Mouse (Mus musculus) cerebellum, adult 2 months (tissue): ENCODE data around the gene Rnf5. TPM values are rescaled to one million over a fixed set of nuclear protein-coding genes. Genes with fewer than 3 reads are reported as not detected.

Experiments used
- DNase-seq, 2 experiments: peaks; one replicate each; pipeline ENCODE4 v3.0.0; 2021
- H3K27ac ChIP-seq: fragments of 200-500 bp; 2 replicates; pipeline ENCODE4 v1.5.1; 2012; ENCODE audit warnings: low read length, control low read depth, inconsistent platforms; ENCODE audit not compliant: insufficient read depth
- H3K27me3 ChIP-seq: fragments of 200-500 bp; 2 replicates; pipeline ENCODE4 v1.6.1; 2012; ENCODE audit warnings: inconsistent platforms, mild to moderate bottlenecking, low read length, moderate library complexity; ENCODE audit not compliant: control insufficient read depth, insufficient read depth
- H3K4me1 ChIP-seq: fragments of 200-500 bp; 2 replicates; pipeline ENCODE4 v1.6.1; 2011; ENCODE audit warnings: low read length; ENCODE audit not compliant: control insufficient read depth, insufficient read depth
- H3K4me3 ChIP-seq: fragments of 200-500 bp; replicated peaks from 2 replicates; pipeline ENCODE3; 2011; ENCODE audit warnings: mild to moderate bottlenecking, low read depth, low read length, control low read depth; ENCODE audit not compliant: insufficient read depth
- CTCF ChIP-seq: fragments of 200-500 bp; IDR thresholded peaks from 2 replicates; pipeline ENCODE4 v1.5.1; 2011; ENCODE audit warnings: low read depth, mild to moderate bottlenecking, control low read depth, low read length, moderate library complexity, borderline replicate concordance; ENCODE audit not compliant: insufficient read depth
- POLR2A ChIP-seq: fragments of 200-500 bp; IDR thresholded peaks from 2 replicates; pipeline ENCODE4 v1.6.1; 2011; ENCODE audit warnings: low read length, control low read depth, borderline replicate concordance; ENCODE audit not compliant: insufficient read depth
- WGBS: fragments of 180-500 bp; shearing (Covaris S2); methylation state at CpG from one replicate; pipeline ENCODE4 v1.1.7; 2018; 5-methylcytosine and 5-hydroxymethylcytosine counted together
- polyA plus RNA-seq: library from polyadenylated mRNA; depleted of rRNA; stranded (reverse); fragments of >200 nt; gene quantifications from 2 replicates; pipeline ENCODE4 v1.2.3, GENCODE M21; 2012

Gene Rnf5
- polyA plus RNA-seq, 1 experiment: 137 TPM

- no peaks in the 10 kb centered on the region for H3K27me3 ChIP-seq
- H3K4me1 ChIP-seq: no peaks in the 10 kb centered on the region; the same call in 1 of the 2 replicates
- WGBS: 25% methylated on average over 6 of the region's 6 CpGs
- no peak for DNase-seq
- no peak for TF ChIP-seq CTCF
- no peak for TF ChIP-seq POLR2A
- no peak within 1 kb of the TSS for H3K4me3 ChIP-seq
- no peak within 1 kb of the TSS for H3K27ac ChIP-seq
Measured at GRCm38 (mm10) chr17:34597566-34598095, 5.9 kb downstream of the Rnf5 start, which contains the start of gene Ager. TSS of gene Ager (plus strand) at chr17:34597862.

GRCm38 (mm10) chr17:34596098-34596497 lies 7.4 kb downstream of the Rnf5 start:
- WGBS: 66% methylated on average over 8 of the region's 8 CpGs

GRCm38 (mm10) chr17:34593752-34594525 lies 9.6 kb downstream of the Rnf5 start:
- H3K27me3 ChIP-seq: no peaks in the 10 kb centered on the region
- H3K27ac ChIP-seq: no peak overlapping the region
- WGBS: 40% methylated on average over 33 of the region's 34 CpGs
- peaks cover 15% of the 10 kb centered on the region for H3K4me1 ChIP-seq
- TF ChIP-seq CTCF (no peak), POLR2A (no peak)
- H3K4me3 ChIP-seq: peak overlapping the region; percentile 95
- peak; percentile 22 to 37 for DNase-seq

More at GRCm38 (mm10) chr17:34596098-34596497, 7.4 kb downstream of the Rnf5 start:
- Histone ChIP-seq H3K27me3 (no peaks in the 10 kb centered on the region), H3K4me3 (no peak overlapping the region), H3K27ac (no peak overlapping the region), H3K4me1 (peaks cover 5% of the 10 kb centered on the region)
- TF ChIP-seq CTCF (no peak), POLR2A (no peak)
- DNase-seq: no peak

GRCm38 (mm10) chr17:34592581-34593549 lies 10.6 kb downstream of the Rnf5 start:
- WGBS: under 1% methylated on average over 32 of the region's 32 CpGs
- peak; percentile 27; the same call in 1 of the 2 replicates for TF ChIP-seq POLR2A
- TF ChIP-seq CTCF: no peak
- H3K4me1 ChIP-seq: peaks cover 20% of the 10 kb centered on the region

GRCm38 (mm10) chr17:34591994-34592375 lies 11.5 kb downstream of the Rnf5 start:
- Histone ChIP-seq H3K27me3 (no peaks in the 10 kb centered on the region), H3K4me1 (peaks cover 20% of the 10 kb centered on the region), H3K27ac (peak overlapping the region; percentile 99), H3K4me3 (peak overlapping the region; percentile 95)
- WGBS: 0% methylated on average over 23 of the region's 35 CpGs
- peak; percentile 81 to 86 for DNase-seq
- TF ChIP-seq CTCF (no peak), POLR2A (peak; percentile 66; the same call in 1 of the 2 replicates)

More at GRCm38 (mm10) chr17:34592581-34593549, 10.6 kb downstream of the Rnf5 start:
- DNase-seq: peak; percentile 61 to 65
- Histone ChIP-seq H3K27ac (peak overlapping the region; percentile 76), H3K4me3 (peak overlapping the region; percentile 95), H3K27me3 (no peaks in the 10 kb centered on the region)

GRCm38 (mm10) chr17:34591029-34591993 lies 12.2 kb downstream of the Rnf5 start, which contains the start of gene Pbx2:
TSS of gene Pbx2 (plus strand) at chr17:34591266.
- peak within 1 kb of the TSS; percentile 95 for H3K4me3 ChIP-seq
- H3K27me3 ChIP-seq: no peaks in the 10 kb centered on the region
- H3K27ac ChIP-seq: peak within 1 kb of the TSS; percentile 99
- H3K4me1 ChIP-seq: peaks cover 21% of the 10 kb centered on the region
- peak; percentile 35 to 43 for DNase-seq
- TF ChIP-seq CTCF (no peak), POLR2A (no peak)
- WGBS: 6% methylated on average over 21 of the region's 21 CpGs
